Mouse (Mus musculus) midbrain, embryonic 12.5 days (tissue): ENCODE measurements around the gene Tmem223. TPM values are rescaled to one million over a fixed set of nuclear protein-coding genes. Genes with fewer than 3 reads are reported as not detected.

Experiments
- ATAC-seq: fragments of 200-750 bp; cut with Nextera tagmentation; 2 replicates; pipeline ENCODE4 v1.8.0; 2017; ENCODE audit warnings: low read depth, moderate TSS enrichment, moderate library complexity; ENCODE audit not compliant: low FRiP score
- H3K27ac ChIP-seq: fragments of 300-500 bp; sonication (generic); replicated peaks from 2 replicates; pipeline ENCODE4 v1.5.1; 2016; ENCODE audit warnings: mild to moderate bottlenecking
- H3K27me3 ChIP-seq: fragments of 300-500 bp; sonication (generic); 2 replicates; pipeline ENCODE4 v1.6.1; 2016; ENCODE audit warnings: mild to moderate bottlenecking
- H3K36me3 ChIP-seq: fragments of 300-500 bp; sonication (generic); 2 replicates; pipeline ENCODE4 v1.6.1; 2016
- H3K4me1 ChIP-seq: fragments of 300-500 bp; sonication (generic); 2 replicates; pipeline ENCODE4 v1.6.1; 2016
- H3K4me2 ChIP-seq: fragments of 300-500 bp; sonication (generic); replicated peaks from 2 replicates; pipeline ENCODE4 v1.6.1; 2016; ENCODE audit warnings: mild to moderate bottlenecking, moderate library complexity
- H3K4me3 ChIP-seq: fragments of 300-500 bp; sonication (generic); 2 replicates; pipeline ENCODE4 v1.5.1; 2016; ENCODE audit warnings: mild to moderate bottlenecking
- H3K9ac ChIP-seq: fragments of 300-500 bp; sonication (generic); replicated peaks from 2 replicates; pipeline ENCODE4 v1.6.1; 2016; ENCODE audit warnings: mild to moderate bottlenecking, moderate library complexity
- H3K9me3 ChIP-seq: fragments of 300-500 bp; sonication (generic); 2 replicates; pipeline ENCODE4 v1.6.1; 2016; ENCODE audit warnings: mild to moderate bottlenecking
- WGBS: fragments of 180-500 bp; shearing (Covaris S2); methylation state at CpG from one replicate; pipeline ENCODE4 v1.1.7; 2016; 5-methylcytosine and 5-hydroxymethylcytosine counted together
- polyA plus RNA-seq: library from polyadenylated mRNA; unstranded; fragments of >200 nt; fragmentation: Nextera tagmentation; extraction: Ambion mirVana; gene quantifications from 2 replicates; pipeline ENCODE4 v1.2.1, GENCODE M21; 2016

Tmem223 gene
- polyA plus RNA-seq, result 211 and 214 TPM in 2 replicates

DNA sequence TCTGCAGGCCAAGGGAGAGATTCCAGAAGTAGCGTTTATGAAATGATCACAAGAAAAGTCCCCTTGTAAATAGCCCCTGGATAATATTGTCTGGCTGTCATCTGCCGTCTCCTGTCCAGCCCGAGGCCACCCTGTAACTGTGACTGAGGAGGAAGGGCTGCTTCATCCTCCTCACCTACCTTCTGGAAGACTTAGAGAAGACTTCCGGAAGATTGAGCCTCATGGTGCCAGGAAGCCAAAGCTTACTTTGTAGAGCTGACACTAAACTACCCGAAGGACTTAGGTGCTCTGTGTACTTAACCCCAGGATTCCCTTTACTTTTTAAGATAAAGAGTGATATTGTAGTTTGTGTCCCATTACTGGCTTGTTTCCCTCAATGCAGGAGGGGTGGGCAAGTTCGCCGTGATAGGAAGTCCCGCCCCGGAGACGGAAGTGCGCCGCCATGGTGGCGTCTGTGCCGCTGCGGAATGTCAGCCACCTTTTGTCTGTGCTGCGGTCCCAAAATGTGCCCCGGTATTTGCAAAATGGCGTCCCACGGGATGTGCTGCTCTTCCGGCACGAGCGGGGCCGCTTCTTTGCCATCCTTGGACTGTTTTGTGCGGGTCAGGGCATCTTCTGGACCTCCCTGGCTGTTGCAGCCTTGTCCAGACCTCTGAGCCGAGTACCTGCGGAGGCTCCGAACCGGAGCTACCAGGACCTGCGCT lies at the start of gene Tmem223:
Tmem223 (plus strand) TSS at position 430 of the 704 bp plus-strand sequence.
- WGBS, result 18% methylated on average over 29 of the region's 29 CpGs
- H3K27ac ChIP-seq, result peak within 1 kb of the TSS; percentile 90
- H3K4me2 ChIP-seq, result peak within 1 kb of the TSS; percentile 75
- H3K9me3 ChIP-seq, result no peaks in the 10 kb centered on the region
- peak within 1 kb of the TSS; percentile 86 for H3K4me3 ChIP-seq
- H3K9ac ChIP-seq, result peak within 1 kb of the TSS; percentile 93
- peak; percentile 31; the same call in 1 of the 2 replicates for ATAC-seq
- H3K27me3 ChIP-seq, result no peaks in the 10 kb centered on the region
- H3K36me3 ChIP-seq, result peaks cover 59% of the 10 kb centered on the region
- peaks cover 31% of the 10 kb centered on the region for H3K4me1 ChIP-seq

DNA sequence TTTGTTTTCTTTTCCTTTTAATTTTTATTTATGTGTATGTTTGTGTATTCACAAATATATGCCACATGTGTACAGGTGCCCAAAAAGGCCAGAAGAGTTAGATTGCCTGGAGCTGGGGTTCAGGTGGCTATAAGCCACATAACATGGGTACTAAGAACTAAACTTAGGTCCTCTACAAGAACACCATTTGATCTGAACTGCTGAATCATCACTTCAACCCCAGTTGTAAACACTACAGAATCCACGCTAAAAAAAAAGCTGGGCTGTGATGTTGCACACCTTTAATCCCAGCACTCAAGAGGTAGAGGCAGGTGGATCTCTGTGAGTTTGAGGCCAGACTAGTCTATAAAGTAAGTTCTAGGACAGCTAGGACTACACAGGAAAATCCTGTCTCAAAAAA lies 49.4 kb upstream of the Tmem223 start:
- H3K9me3 ChIP-seq, result no peaks in the 10 kb centered on the region
- H3K9ac ChIP-seq, result no peak overlapping the region
- ATAC-seq, result no peak
- H3K27ac ChIP-seq, result no peak overlapping the region
- H3K4me3 ChIP-seq, result no peak overlapping the region
- peaks cover 21% of the 10 kb centered on the region for H3K36me3 ChIP-seq
- WGBS, result 83% methylated on average over 1 of the region's 1 CpGs
- H3K27me3 ChIP-seq, result no peaks in the 10 kb centered on the region
- peaks cover 30% of the 10 kb centered on the region for H3K4me1 ChIP-seq
- H3K4me2 ChIP-seq, result 0 out of 2 replicates have a peak overlapping the region, but pooled peaks have one; percentile 5

DNA sequence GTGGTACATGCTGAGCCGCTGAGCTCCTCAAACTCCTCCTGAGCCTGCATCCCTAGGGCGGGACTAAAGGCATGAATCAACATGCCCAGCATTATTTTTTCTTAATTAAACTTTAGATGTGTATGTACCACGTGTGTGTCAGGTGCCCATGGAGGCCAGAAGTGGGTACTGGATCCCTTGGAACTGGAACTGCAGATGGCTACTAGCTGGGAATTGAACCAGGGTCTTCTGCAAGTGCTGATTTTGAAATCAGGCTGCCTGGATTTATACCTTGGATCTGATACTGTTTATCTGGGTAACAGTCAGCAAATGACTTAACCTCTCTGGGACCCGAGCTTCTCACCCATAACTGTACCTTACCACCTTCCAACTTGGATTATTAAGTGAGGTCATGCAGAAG lies 48.8 kb upstream of the Tmem223 start:
- WGBS, result 59% methylated on average over 4 of the region's 4 CpGs
- Histone ChIP-seq H3K4me1 (peaks cover 33% of the 10 kb centered on the region), H3K9ac (peak overlapping the region; percentile 82; the same call in 1 of the 2 replicates), H3K9me3 (no peaks in the 10 kb centered on the region), H3K27me3 (no peaks in the 10 kb centered on the region), H3K27ac (no peak overlapping the region; the same call in 1 of the 2 replicates), H3K4me2 (peak overlapping the region; percentile 78), H3K4me3 (peak overlapping the region; percentile 82), H3K36me3 (peaks cover 22% of the 10 kb centered on the region)
- ATAC-seq, result no peak

DNA sequence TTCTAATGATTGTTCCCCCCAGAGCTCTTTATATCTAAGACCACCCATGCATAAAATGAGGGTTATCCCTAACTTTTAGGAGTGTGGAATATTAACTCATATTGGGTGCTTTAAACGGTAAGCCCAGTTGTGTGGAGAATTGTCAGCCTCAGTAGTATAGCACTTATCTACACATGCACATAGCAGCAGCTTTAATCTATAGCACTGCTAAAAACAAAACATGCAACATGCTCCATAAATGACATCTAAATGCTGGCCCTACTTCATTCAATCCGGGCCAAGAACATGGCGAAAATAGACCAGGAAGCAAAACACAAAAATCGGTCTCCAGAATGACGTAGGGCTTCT lies 48.3 kb upstream of the Tmem223 start:
- Histone ChIP-seq H3K9me3 (no peaks in the 10 kb centered on the region), H3K27ac (peak overlapping the region; percentile 93), H3K4me1 (peaks cover 33% of the 10 kb centered on the region), H3K4me3 (peak overlapping the region; percentile 82), H3K36me3 (peaks cover 22% of the 10 kb centered on the region), H3K27me3 (no peaks in the 10 kb centered on the region), H3K9ac (peak overlapping the region; percentile 82), H3K4me2 (peak overlapping the region; percentile 78)
- peak; percentile 7; the same call in 1 of the 2 replicates for ATAC-seq
- 1% methylated on average over 5 of the region's 5 CpGs for WGBS

DNA sequence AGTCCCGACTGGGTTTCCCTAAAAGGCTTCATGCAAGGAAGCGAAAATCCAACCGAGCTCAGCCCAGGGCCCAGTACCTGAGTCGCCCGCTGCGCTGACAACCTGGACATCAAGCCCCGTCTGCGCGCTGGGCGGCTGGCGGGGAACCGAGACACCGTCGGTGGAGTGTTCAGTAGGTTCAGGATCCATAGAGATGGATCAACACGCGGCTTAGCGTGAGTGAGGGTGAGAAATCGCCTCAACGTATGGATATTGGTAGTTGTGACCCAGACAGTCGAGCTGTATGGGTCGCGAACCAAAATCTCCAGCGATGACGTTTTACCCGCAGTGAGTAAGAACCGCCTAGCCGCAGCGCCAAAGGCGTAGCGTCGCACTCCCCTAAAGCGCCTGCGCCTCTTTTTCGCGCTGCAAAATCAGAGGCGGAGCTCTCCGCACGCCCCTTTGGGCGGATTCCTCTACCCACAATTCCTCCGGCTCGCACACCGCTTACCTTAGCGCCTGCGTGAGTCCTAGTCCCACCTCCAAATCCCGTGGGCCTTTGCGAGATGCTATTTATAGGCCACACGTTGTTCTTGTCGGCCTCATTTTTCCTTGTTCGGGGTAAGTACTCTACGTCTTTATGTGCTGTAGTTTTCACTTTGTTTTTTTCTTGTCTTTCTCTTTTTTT lies 47.8 kb upstream of the Tmem223 start, which contains the start of gene Slc3a2:
Slc3a2 (minus strand) TSS at position 463 of the 667 bp plus-strand sequence.
- H3K9ac ChIP-seq, result peak within 1 kb of the TSS; percentile 96
- peak; percentile 96 for ATAC-seq
- peak within 1 kb of the TSS; percentile 78 for H3K4me2 ChIP-seq
- H3K4me3 ChIP-seq, result peak within 1 kb of the TSS; percentile 82
- H3K27ac ChIP-seq, result peak within 1 kb of the TSS; percentile 93
- H3K9me3 ChIP-seq, result no peaks in the 10 kb centered on the region
- H3K4me1 ChIP-seq, result peaks cover 33% of the 10 kb centered on the region
- peaks cover 22% of the 10 kb centered on the region for H3K36me3 ChIP-seq
- under 1% methylated on average over 50 of the region's 50 CpGs for WGBS
- no peaks in the 10 kb centered on the region for H3K27me3 ChIP-seq

DNA sequence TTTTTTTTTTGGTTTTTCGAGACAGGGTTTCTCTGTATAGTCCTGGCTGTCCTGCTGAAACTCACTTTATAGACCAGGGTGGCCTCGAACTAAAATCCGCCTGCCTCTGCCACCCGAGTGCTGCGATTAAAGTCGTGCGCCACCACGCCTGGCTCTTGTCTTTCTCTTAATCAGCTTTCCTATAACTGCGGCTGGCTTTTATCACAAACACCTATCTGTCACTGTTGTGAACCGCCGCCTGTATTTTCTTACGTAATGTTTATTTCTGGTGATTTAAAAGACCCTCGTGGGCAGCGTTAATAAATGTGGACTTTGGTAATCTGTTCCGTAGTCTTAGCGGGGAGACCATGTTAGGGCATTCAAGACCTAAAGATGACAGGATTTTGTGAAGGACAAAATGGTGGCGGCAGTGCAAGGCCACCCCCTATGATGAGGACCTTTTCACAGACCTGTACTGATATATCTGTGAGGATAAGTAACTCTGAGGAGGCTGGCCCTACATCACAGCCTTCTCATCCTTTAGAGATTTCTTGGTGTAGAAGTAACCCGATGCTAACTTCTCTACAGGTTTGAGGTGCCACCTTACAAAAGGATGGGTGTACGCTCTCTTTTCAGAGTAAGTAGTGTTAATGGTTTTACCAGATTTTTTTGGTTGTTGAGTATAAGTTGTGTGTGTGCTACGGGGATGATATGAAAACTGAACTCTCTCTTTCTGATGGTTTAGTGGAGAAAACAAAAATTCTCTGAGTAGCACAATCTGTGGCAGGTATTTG lies 47.0 kb upstream of the Tmem223 start:
- H3K4me3 ChIP-seq, result peak overlapping the region; percentile 82
- H3K27me3 ChIP-seq, result no peaks in the 10 kb centered on the region
- under 1% methylated on average over 20 of the region's 20 CpGs for WGBS
- peak overlapping the region; percentile 78 for H3K27ac ChIP-seq
- peak overlapping the region; percentile 96 for H3K9ac ChIP-seq
- peak overlapping the region; percentile 78 for H3K4me2 ChIP-seq
- no peak for ATAC-seq
- peaks cover 33% of the 10 kb centered on the region for H3K4me1 ChIP-seq
- H3K9me3 ChIP-seq, result no peaks in the 10 kb centered on the region
- peaks cover 22% of the 10 kb centered on the region for H3K36me3 ChIP-seq

DNA sequence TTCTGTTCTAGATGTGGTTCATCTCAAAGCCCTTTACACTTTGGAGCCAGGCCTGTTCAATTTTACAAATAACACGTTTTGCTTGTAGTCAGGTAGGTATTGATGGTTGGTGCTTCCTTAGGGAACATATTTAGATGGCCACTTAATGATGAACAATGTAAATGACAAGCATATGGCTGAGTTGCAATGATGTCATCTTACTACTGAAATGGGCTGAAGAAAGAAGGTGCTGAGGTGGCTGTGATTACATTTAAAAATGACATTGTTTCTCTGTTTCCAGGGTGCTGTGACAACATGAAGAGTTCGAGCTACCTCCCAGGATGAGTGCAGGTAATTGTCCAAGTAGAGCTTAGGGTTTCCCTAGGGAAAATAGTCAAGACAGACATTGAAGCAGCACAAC lies 46.4 kb upstream of the Tmem223 start:
- no peak for ATAC-seq
- peak overlapping the region; percentile 82 for H3K4me3 ChIP-seq
- 1% methylated on average over 2 of the region's 2 CpGs for WGBS
- no peaks in the 10 kb centered on the region for H3K27me3 ChIP-seq
- peaks cover 33% of the 10 kb centered on the region for H3K4me1 ChIP-seq
- peaks cover 22% of the 10 kb centered on the region for H3K36me3 ChIP-seq
- H3K9me3 ChIP-seq, result no peaks in the 10 kb centered on the region
- H3K27ac ChIP-seq, result peak overlapping the region; percentile 78
- peak overlapping the region; percentile 96 for H3K9ac ChIP-seq
- peak overlapping the region; percentile 78 for H3K4me2 ChIP-seq

DNA sequence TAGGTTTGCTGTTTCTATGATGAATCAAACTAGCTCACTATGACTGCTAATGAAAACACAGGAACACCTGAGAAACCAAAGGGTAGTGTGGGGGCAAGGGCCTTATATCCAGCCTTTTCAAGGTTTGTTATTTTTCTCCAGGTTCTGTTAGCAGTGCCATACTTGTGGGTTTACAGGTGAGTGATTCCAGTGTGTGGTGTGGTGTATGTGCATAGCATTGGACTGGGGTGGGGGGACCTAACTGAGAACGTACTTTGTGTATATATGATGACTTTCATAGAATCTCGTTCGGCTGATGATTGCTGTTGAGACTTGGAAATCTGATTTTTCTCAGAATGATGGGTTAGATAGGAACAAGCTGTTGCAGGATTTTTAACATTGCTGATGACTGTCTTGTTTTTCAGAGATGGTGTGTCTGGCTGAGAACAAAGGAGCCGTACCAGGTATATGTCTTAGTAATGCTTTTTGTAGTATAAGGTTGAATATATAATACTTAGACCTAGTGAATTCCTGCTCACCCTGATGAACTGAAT lies 45.6 kb upstream of the Tmem223 start:
- Histone ChIP-seq H3K4me2 (peak overlapping the region; percentile 78), H3K27me3 (no peaks in the 10 kb centered on the region), H3K9me3 (no peaks in the 10 kb centered on the region), H3K27ac (no peak overlapping the region), H3K4me1 (peaks cover 33% of the 10 kb centered on the region), H3K9ac (peak overlapping the region; percentile 96), H3K4me3 (peak overlapping the region; percentile 82), H3K36me3 (peaks cover 22% of the 10 kb centered on the region)
- 61% methylated on average over 4 of the region's 4 CpGs for WGBS
- ATAC-seq, result no peak

- H3K27ac ChIP-seq, result no peak overlapping the region
- no peak overlapping the region for H3K4me2 ChIP-seq
- 21% methylated on average over 3 of the region's 3 CpGs for WGBS
- peaks cover 30% of the 10 kb centered on the region for H3K4me1 ChIP-seq
- H3K4me3 ChIP-seq, result no peak overlapping the region
- H3K27me3 ChIP-seq, result no peaks in the 10 kb centered on the region
- peaks cover 22% of the 10 kb centered on the region for H3K36me3 ChIP-seq
- no peak for ATAC-seq
- H3K9ac ChIP-seq, result no peak overlapping the region
- H3K9me3 ChIP-seq, result no peaks in the 10 kb centered on the region
Measured at GRCm38 (mm10) chr19:8726609-8727390, 44.0 kb upstream of the Tmem223 start.

- Histone ChIP-seq H3K9me3 (no peaks in the 10 kb centered on the region), H3K36me3 (peaks cover 22% of the 10 kb centered on the region), H3K4me1 (peaks cover 22% of the 10 kb centered on the region), H3K4me3 (no peak overlapping the region), H3K27me3 (no peaks in the 10 kb centered on the region), H3K9ac (no peak overlapping the region), H3K4me2 (no peak overlapping the region), H3K27ac (0 out of 2 replicates have a peak overlapping the region, but pooled peaks have one; percentile 25)
- no peak for ATAC-seq
- WGBS, result 28% methylated on average over 5 of the region's 5 CpGs
Measured at GRCm38 (mm10) chr19:8727495-8728114, 43.2 kb upstream of the Tmem223 start.
